Mouse (Mus musculus): ENCODE measurements around the gene Tex264.

DNA sequence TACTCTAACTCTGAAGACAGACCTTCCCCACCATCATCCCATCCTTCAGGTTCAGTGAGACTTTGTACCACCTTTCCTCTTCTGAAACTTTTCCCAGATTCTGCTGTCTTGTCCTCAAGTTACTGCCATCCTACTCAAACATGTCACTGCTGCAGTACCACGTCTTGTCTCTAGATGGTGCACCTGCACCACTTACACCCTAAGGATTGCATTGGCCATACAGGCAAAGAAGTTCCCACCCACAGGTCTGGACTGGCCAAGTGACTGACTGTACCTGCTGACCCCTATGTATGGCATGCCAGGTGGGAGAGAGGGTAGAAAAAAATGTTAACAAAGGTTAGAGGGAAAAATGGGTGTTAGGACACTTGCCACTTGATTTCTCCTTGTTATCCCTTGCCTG lies 10.2 kb downstream of the Tex264 start:
- TF ChIP-seq CTCF (IDR thresholded peaks at IDR 0.05; ENCODE audit: low read depth) (peak; percentile 99), EP300 (optimal IDR thresholded peaks at IDR 0.05) (no peak)
